Mouse (Mus musculus) cerebellum, postnatal 36 days (tissue): ENCODE data around the gene Ctsw.

ENCODE experiments used
- DNase-seq, 2 experiments: peaks; one replicate each; pipeline ENCODE4 v3.0.0; 2021 to 2022; ENCODE audit warnings: mixed read lengths in 2 of 2

Ctsw gene

GRCm38 (mm10) chr19:5461411-5461810 lies 6.9 kb downstream of the Ctsw start:
- no peak for DNase-seq

DNA sequence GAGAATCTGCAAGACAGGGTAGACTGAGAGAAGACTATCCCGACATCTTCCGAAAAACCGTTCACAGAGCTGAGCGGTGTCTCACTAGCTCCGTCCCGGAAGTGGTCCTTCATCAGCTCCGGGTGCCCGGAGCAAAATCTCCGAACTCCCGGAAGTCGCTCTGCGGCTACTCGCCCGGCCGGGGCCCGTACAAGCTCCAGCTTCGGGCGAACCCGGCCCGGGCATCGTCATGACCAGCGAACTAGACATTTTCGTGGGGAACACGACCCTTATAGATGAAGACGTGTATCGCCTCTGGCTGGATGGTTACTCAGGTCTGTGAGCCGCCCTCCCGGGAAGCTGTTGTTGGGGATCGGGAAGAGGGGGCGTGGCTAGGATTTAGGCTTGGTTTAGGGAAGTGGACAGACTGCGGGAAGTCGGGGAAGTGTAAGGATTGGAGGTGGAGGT lies 7.8 kb downstream of the Ctsw start, which contains the start of gene Fibp:
Gene Fibp, plus strand, starts transcription at position 151 of the 447 bp plus-strand sequence.
- peak; percentile 86 to 87 for DNase-seq

DNA sequence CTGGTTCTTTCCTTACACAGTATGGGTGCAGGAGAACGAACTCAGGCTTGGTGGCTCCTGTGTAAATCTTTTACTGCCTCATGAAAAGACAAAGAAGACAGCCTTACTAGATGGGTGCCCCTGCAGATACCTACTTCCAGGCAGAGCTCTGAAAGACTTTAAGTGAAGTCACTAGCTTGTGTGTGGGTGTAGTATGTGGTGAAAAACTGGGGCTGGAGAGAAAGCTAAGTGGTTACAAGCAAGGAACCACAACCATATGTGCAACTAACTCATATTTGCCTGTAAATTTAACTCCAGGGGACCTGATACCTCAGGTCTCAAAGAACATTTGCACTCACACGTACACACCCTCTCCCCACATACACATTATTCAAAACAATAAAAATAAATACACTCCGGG lies 8.4 kb downstream of the Ctsw start:
- DNase-seq, result no peak

- no peak for DNase-seq
Observed at GRCm38 (mm10) chr19:5459019-5459418, 9.3 kb downstream of the Ctsw start.

DNA sequence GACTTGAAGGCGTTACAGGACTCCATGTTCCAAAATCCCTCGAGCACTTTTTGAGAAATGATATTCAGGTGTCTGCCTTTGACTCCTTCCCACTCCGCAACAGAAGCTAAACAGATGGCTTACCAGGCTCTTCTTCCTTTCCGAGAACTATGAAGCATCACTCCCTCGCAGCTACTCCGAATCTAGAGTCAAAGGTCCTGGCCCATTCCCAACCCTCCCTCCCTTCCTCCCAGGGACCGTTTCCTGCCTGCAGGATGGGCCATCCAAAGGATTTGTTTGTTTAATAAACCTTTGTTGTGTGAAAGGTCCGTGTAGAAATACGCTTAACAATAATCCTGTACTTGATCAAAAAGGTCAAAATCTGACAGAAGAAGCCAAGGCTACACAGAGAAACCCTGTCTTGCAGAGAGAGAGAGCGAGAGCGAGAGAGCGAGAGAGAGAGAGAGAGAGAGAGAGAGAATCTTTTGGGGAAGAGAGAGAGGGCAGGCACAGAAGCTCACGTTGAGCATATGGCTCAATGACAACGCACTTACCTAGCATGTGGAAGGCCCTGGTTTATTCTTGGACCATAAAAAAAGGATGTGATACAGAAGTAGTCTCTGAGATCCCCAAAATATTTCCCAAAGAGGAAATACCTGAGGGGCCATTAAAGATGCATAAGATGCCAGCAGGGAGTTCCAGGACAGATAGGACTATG lies 10.4 kb downstream of the Ctsw start, which contains the start of gene Ccdc85b:
Gene Ccdc85b, minus strand, starts transcription at position 149 of the 697 bp plus-strand sequence.
- DNase-seq, result peak in 1 of 2 experiments; percentile 37

DNA sequence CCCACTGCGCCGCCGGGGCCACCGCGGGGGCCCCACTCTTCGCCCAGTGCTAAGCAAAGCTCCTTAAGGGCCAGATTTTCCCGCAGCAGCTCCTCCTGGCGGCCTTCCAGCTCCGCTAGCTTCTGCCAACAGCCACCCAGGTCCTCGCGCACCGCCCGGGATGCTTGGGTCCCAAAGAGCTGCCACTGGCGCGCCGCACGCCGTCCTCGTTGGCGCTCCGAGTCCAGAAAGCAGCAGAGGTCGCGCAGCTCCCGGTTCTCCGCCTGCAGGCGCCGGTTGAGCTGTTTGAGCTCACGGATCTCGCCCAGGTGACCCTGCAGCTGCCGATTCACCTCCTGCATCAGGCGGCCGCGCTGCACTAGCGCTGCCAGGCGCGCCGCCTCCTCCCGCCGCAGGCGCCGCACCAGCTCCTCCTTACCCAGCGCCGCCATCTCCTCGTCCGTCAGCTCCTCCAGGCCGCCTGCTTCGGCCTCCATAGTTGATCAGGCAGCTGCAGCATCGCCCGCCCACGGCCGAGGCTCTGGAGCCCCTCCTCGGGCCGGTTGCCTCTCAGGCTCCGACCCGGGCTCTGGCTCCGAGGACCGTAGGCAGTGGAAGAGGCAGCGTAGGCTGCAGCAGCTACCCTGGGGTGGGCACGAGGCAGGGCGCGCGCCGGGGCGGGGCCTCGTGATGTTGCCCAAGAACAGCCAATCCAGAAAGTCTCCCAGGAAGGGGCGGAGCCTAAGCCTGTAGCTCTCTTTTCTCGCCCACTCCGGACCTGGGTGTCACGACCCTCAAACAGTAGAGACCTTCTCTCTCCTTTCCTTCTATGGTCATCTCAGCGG lies 11.2 kb downstream of the Ctsw start:
- DNase-seq, result peak; percentile 98 to 99

- peak in 1 of 2 experiments; percentile 50 for DNase-seq
Observed at GRCm38 (mm10) chr19:5456241-5456921, 11.9 kb downstream of the Ctsw start.

GRCm38 (mm10) chr19:5455568-5455967 lies 12.7 kb downstream of the Ctsw start:
- DNase-seq, result no peak

DNA sequence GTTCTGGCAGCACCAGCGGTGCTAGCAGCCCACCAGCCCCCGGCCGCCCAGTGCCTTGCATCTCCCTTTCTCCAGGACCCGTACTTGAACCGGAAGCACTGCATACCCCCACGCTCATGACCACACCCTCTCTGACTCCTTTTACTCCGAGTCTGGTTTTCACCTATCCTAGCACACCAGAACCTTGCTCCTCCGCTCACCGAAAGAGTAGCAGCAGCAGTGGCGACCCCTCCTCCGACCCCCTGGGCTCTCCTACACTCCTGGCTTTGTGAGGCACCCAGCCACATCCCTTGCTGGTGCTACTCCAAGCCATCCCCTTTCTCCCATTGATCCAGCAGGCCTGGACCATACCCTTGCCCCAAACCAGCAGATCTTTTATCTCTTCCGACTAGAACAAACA lies 13.3 kb downstream of the Ctsw start:
- DNase-seq, result no peak

GRCm38 (mm10) chr19:5451766-5452165 lies 16.5 kb downstream of the Ctsw start:
- DNase-seq, result no peak

GRCm38 (mm10) chr19:5449673-5450072 lies 18.6 kb downstream of the Ctsw start:
- DNase-seq, result no peak

DNA sequence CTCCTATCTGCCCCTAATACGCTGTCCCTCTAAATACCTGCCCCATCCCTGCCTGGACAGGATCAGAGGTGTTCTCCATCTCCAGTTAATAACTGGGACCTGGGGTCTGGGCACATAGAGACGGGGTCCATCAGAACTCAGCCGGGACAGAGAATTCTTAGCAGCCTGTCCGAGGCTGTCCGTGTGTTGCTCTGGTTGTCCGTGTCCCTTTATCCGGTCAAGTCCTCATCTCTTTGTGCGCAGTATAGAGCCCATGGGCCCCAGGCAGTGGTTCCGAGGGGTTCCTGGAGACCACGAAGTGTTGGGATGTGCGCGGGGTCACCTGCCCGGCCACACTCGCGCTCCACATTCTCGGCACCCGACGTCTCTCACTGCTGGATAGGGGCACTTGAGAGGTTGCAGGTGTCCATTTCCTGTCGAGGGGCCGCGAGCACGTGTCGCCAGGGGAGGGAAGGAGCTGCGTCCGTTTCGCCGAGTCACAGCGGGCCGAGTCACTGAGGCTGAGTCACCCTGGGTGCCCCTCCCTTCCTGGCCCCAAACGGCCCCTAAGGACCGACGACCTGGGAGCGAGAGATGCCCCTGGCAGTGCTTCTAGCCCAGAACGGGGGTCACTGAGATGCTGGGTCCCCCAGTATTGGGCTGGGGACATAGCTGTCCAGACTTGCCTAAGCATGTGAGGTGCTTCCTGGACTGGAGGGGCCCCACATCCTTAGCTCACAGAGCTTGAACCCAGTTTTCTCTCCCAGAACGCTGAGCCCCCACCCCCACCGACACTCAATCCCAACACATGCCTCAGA lies 19.8 kb downstream of the Ctsw start:
- DNase-seq, result no peak

GRCm38 (mm10) chr19:5447515-5448353 lies 20.6 kb downstream of the Ctsw start, which contains the start of gene Fosl1:
Gene Fosl1 (plus strand): TSS chr19:5447547.
- peak; percentile 50 to 62 for DNase-seq

GRCm38 (mm10) chr19:5445747-5446146 lies 22.6 kb downstream of the Ctsw start:
- DNase-seq, result no peak

DNA sequence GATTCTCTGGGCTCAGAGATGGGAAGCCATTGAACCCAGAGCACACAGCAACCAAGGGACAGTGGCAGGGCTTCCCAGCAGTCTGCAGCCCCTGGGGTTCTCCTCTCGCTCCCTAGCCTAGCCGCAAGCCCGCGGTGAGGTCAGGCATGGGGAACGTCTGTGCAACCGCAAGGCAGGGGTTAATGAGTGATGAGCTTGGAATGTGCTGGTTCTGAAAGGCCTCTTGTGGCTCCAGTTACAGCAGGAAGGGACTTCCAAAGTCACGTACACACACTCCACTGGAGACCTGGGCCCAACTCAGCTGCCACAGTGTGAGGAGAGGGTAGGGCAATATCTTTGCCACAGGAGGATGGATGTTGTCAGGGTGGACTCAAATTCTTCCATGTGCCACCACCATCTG lies 23.4 kb downstream of the Ctsw start:
- no peak for DNase-seq

- DNase-seq, result no peak
Observed at GRCm38 (mm10) chr19:5444371-5444908, 23.9 kb downstream of the Ctsw start.

DNA sequence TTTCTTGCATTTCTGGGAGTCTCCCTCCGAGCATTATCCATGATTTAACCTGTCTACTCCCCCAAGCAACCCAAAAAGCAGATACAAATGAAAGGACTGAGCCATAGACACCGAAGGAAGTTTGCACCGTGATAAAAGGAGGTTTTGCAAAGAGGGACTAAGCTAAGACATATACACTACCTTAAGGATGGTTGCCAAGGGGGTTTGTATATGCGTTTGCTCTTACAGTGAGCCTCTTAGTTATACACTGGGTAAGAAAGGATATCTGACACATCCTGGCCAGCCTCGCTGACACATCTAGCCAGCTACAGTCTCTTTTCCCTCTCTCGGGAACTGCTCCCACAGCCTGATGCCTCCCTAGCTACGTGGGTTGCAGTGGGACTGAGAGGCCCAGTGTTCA lies 34.4 kb downstream of the Ctsw start:
- DNase-seq, result no peak

- peak in 1 of 2 experiments; percentile 40 for DNase-seq
Observed at GRCm38 (mm10) chr19:5432992-5433852, 35.1 kb downstream of the Ctsw start.

GRCm38 (mm10) chr19:5431911-5432464 lies 36.3 kb downstream of the Ctsw start:
- no peak for DNase-seq

DNA sequence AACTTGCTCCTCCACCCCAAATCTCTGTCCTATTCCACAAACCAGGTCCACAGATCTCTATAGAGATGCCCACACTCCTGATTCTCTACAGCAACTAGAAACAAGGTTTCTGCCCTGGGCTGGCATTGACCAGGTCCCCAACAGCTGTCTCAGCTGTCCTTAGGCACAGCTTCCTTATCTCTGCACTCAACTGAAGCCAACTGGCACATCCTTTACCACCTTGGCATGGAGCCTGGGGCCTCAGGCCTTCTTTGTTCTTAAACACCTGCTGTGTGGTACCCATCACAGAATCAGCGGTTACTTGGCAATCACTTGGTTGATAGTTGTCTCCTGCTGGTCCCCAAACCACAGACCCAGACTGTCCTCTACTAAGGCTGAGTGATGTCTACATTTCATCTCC lies 37.9 kb downstream of the Ctsw start:
- DNase-seq, result no peak
